Mouse (Mus musculus) embryonic facial prominence, embryonic 14.5 days (tissue): ENCODE measurements around the gene Map3k19. TPM values are rescaled to one million over a fixed set of nuclear protein-coding genes. Genes with fewer than 3 reads are reported as not detected.

ENCODE experiments used
- ATAC-seq: fragments of 200-750 bp; cut with Nextera tagmentation; 2 replicates; pipeline ENCODE4 v1.8.0; 2017; ENCODE audit warnings: low read depth, moderate number of reproducible peaks, moderate TSS enrichment
- DNase-seq: peaks from one replicate; pipeline ENCODE4 v3.0.0-alpha.2; 2015; ENCODE audit warnings: low spot score
- H3K27ac ChIP-seq: fragments of 300-500 bp; sonication (generic); replicated peaks from 2 replicates; pipeline ENCODE4 v1.5.1; 2014; ENCODE audit warnings: low read depth, mild to moderate bottlenecking, low read length, moderate library complexity
- H3K27me3 ChIP-seq: fragments of 300-500 bp; sonication (generic); replicated peaks from 2 replicates; pipeline ENCODE4 v1.6.1; 2014; ENCODE audit warnings: low read length; ENCODE audit not compliant: control insufficient read depth, insufficient read depth
- H3K36me3 ChIP-seq: fragments of 300-500 bp; sonication (generic); 2 replicates; pipeline ENCODE4 v1.6.1; 2014; ENCODE audit warnings: low read length, mixed read lengths; ENCODE audit not compliant: control insufficient read depth, insufficient read depth
- H3K4me1 ChIP-seq: fragments of 300-500 bp; sonication (generic); 2 replicates; pipeline ENCODE4 v1.6.1; 2014; ENCODE audit warnings: antibody characterized with exemption, low read length; ENCODE audit not compliant: control insufficient read depth, insufficient read depth
- H3K4me2 ChIP-seq: fragments of 300-500 bp; sonication (generic); 2 replicates; pipeline ENCODE4 v1.6.1; 2014; ENCODE audit warnings: low read depth, mild to moderate bottlenecking, low read length, moderate library complexity, mixed read lengths
- H3K4me3 ChIP-seq: fragments of 300-500 bp; sonication (generic); 2 replicates; pipeline ENCODE4 v1.5.1; 2014; ENCODE audit warnings: low read depth, mild to moderate bottlenecking, low read length
- H3K9ac ChIP-seq: fragments of 300-500 bp; sonication (generic); 2 replicates; pipeline ENCODE4 v1.6.1; 2014; ENCODE audit warnings: low read depth, mild to moderate bottlenecking, low read length, moderate library complexity, mixed read lengths
- H3K9me3 ChIP-seq: fragments of 300-500 bp; sonication (generic); 2 replicates; pipeline ENCODE4 v1.6.1; 2016; ENCODE audit warnings: low read length; ENCODE audit not compliant: control insufficient read depth
- WGBS: fragments of 180-500 bp; shearing (Covaris S2); extraction: QIAGEN DNeasy Blood & Tissue Kit; methylation state at CpG from one replicate; pipeline ENCODE4 v1.1.7; 2014; 5-methylcytosine and 5-hydroxymethylcytosine counted together
- polyA plus RNA-seq: library from polyadenylated mRNA; unstranded; fragments of >200 nt; fragmentation: Nextera tagmentation; extraction: Ambion mirVana; gene quantifications from 2 replicates; pipeline ENCODE4 v1.2.1, GENCODE M21; 2014

Gene Map3k19
- polyA plus RNA-seq, 1 experiment from 2014 or later: 0.95 TPM

DNA sequence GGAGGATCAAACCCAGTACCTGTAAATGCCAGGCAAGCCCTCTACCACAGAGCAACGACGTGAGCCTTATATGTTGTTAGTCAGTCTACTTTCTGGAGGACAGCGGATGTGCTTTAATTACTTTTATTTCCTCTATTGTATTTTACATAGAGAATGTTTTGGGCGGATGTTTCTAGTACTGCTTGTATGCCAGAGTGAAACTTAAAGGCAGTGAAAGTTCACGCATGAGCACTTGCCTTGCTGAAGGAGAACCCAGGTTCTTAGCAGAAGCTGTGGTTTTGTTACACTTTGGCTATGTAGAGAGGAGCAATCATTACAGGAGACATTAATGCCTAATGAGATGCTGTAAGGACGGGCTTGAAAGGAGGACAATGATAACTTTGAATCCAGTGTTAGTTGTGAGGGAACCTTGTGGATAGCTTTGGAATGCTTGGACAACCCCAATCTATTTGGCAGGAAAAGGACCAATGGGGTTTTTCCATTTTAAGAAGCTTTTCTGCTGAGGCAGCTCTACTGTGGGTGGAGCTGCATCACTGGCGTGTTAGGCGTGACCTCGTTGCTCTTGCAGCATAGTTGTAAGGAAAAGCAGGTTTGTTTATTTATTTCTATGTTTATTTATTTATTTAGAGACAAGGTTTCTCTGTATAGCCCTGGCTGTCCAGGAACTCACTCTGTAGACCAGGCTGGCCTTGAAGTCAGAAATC is 4.3 kb upstream of the Map3k19 start:
- 82% methylated on average over 9 of the region's 9 CpGs for WGBS

GRCm38 (mm10) chr1:127850075-127850610 is 4.7 kb downstream of the Map3k19 start:
- H3K27me3 ChIP-seq: no peaks in the 10 kb centered on the region
- no peak overlapping the region for H3K4me2 ChIP-seq
- no peak overlapping the region for H3K27ac ChIP-seq
- no peak overlapping the region for H3K4me3 ChIP-seq
- WGBS: 65% methylated on average over 7 of the region's 7 CpGs
- ATAC-seq (no peak), DNase-seq (peak; percentile 12)
- peaks cover 16% of the 10 kb centered on the region for H3K9me3 ChIP-seq
- no peaks in the 10 kb centered on the region for H3K36me3 ChIP-seq
- no peaks in the 10 kb centered on the region for H3K4me1 ChIP-seq
- no peak overlapping the region for H3K9ac ChIP-seq

More for the DNA sequence above, 4.3 kb upstream of the Map3k19 start:
- Histone ChIP-seq H3K27ac (no peak overlapping the region), H3K4me3 (no peak overlapping the region), H3K9ac (no peak overlapping the region), H3K27me3 (no peaks in the 10 kb centered on the region), H3K9me3 (no peaks in the 10 kb centered on the region), H3K4me1 (no peaks in the 10 kb centered on the region), H3K36me3 (no peaks in the 10 kb centered on the region), H3K4me2 (no peak overlapping the region)
- no peak for DNase-seq
- no peak for ATAC-seq

GRCm38 (mm10) chr1:127845472-127845871 is 9.4 kb downstream of the Map3k19 start:
- no peak overlapping the region for H3K27ac ChIP-seq
- DNase-seq: no peak
- no peaks in the 10 kb centered on the region for H3K4me1 ChIP-seq
- H3K27me3 ChIP-seq: no peaks in the 10 kb centered on the region
- no peaks in the 10 kb centered on the region for H3K9me3 ChIP-seq
- H3K4me2 ChIP-seq: no peak overlapping the region
- ATAC-seq: peak; percentile 15; the same call in 1 of the 2 replicates
- H3K36me3 ChIP-seq: no peaks in the 10 kb centered on the region
- WGBS: 83% methylated on average over 5 of the region's 5 CpGs
- no peak overlapping the region for H3K4me3 ChIP-seq
- no peak overlapping the region for H3K9ac ChIP-seq

GRCm38 (mm10) chr1:127838602-127839001 is 16.2 kb downstream of the Map3k19 start:
- H3K4me3 ChIP-seq: no peak overlapping the region
- H3K36me3 ChIP-seq: no peaks in the 10 kb centered on the region
- H3K9me3 ChIP-seq: no peaks in the 10 kb centered on the region
- H3K27me3 ChIP-seq: no peaks in the 10 kb centered on the region
- no peak for DNase-seq
- H3K4me2 ChIP-seq: no peak overlapping the region
- no peak overlapping the region for H3K9ac ChIP-seq
- no peaks in the 10 kb centered on the region for H3K4me1 ChIP-seq
- H3K27ac ChIP-seq: no peak overlapping the region
- WGBS: 64% methylated on average over 1 of the region's 1 CpGs
- no peak for ATAC-seq

DNA sequence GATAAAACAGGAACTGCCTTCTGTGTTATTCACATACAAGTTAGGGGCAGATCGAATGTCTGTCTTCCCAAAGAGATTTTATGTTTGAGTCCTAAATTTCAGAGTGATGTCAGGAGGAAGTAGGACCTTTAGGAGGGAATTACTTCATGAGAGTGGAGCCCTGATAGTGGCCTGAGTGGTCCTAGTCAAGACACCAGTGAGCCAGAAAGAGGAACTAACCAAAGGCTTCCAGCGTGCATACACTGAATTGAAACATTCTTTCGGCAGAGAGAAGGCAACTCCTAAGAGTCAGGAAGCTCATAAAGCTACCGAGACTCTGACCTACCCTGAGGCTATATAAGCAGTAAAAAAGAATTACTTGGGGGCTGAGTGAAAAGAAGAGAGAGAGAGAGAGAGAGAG is 18.2 kb downstream of the Map3k19 start:
- Histone ChIP-seq H3K27me3 (no peaks in the 10 kb centered on the region), H3K4me1 (no peaks in the 10 kb centered on the region), H3K36me3 (no peaks in the 10 kb centered on the region), H3K27ac (no peak overlapping the region), H3K4me2 (no peak overlapping the region), H3K9ac (no peak overlapping the region), H3K4me3 (no peak overlapping the region), H3K9me3 (no peaks in the 10 kb centered on the region)
- 55% methylated on average over 4 of the region's 4 CpGs for WGBS
- ATAC-seq: no peak
- no peak for DNase-seq

DNA sequence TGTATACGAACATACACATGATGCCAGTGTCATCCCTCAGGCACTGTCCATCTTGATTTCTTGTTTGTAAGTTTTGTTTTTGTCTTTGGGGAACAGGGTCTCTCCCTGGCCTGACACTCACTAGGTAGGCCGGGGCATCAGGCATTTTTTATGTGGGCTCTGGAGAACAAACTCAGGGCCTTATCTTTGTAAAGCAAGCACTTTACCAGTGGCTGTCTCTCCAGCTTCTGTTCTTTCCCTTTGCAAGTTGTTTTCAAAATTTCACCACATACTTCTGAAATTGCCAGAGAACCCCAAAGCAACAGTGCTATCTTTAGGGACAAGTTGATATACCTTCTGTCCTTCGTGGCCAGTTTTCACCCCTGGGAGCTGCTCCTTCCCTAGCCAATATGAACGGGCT is 20.6 kb downstream of the Map3k19 start:
- WGBS: 55% methylated on average over 4 of the region's 4 CpGs

GRCm38 (mm10) chr1:127833714-127834113 is 21.1 kb downstream of the Map3k19 start:
- WGBS: 44% methylated on average over 2 of the region's 2 CpGs
- Histone ChIP-seq H3K4me2 (no peak overlapping the region), H3K4me1 (no peaks in the 10 kb centered on the region), H3K27ac (no peak overlapping the region), H3K36me3 (no peaks in the 10 kb centered on the region), H3K9me3 (no peaks in the 10 kb centered on the region), H3K4me3 (no peak overlapping the region), H3K9ac (no peak overlapping the region), H3K27me3 (no peaks in the 10 kb centered on the region)
- ATAC-seq (no peak), DNase-seq (no peak)

More for the DNA sequence above, 20.6 kb downstream of the Map3k19 start:
- DNase-seq (no peak), ATAC-seq (no peak)
- Histone ChIP-seq H3K9me3 (no peaks in the 10 kb centered on the region), H3K36me3 (no peaks in the 10 kb centered on the region), H3K4me2 (no peak overlapping the region), H3K4me1 (no peaks in the 10 kb centered on the region), H3K9ac (no peak overlapping the region), H3K27ac (no peak overlapping the region), H3K4me3 (no peak overlapping the region), H3K27me3 (no peaks in the 10 kb centered on the region)

DNA sequence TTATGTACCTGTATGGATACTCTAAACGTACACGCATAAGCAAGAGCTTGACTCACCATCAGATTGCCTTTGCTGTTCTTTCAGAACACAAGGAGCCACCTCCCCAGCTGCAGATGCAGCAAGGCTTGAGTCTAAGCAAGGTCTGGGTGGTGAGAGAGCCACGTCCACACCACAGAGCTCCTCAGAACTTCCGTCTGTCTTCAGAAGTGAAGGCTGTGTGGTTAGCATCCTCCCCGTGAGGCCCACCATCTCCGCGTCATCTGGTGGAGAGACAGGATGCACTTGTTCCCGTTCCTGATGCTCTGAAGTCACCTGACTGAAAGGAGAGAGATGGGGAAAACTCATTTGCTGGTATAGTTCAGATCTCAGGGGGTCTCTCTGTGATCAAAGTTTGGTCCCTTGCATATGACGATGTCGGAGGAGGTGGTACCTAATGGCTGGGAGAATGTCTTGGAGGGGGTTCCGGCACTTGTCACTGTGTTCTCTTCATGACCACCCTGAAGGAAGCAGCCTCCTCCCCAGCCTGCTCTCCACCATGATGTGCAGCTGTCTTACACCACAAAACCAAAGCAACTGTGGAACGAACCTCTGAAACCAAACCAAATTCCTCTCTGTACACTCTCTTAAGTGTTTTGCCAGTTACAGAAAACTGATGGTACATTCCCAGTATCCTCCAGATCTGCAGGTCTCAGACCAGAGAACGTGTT is 24.5 kb downstream of the Map3k19 start:
- H3K36me3 ChIP-seq: no peaks in the 10 kb centered on the region
- H3K9me3 ChIP-seq: no peaks in the 10 kb centered on the region
- H3K27me3 ChIP-seq: no peaks in the 10 kb centered on the region
- ATAC-seq (no peak), DNase-seq (no peak)
- WGBS: 85% methylated on average over 13 of the region's 13 CpGs
- H3K4me3 ChIP-seq: no peak overlapping the region
- H3K9ac ChIP-seq: no peak overlapping the region
- H3K27ac ChIP-seq: no peak overlapping the region
- H3K4me2 ChIP-seq: no peak overlapping the region
- no peaks in the 10 kb centered on the region for H3K4me1 ChIP-seq
